Mouse (Mus musculus) kidney, embryonic 15.5 days (tissue): ENCODE data around the gene A630001G21Rik. TPM values are rescaled to one million over a fixed set of nuclear protein-coding genes. Genes with fewer than 3 reads are reported as not detected.

Experiments
- ATAC-seq: fragments of 200-750 bp; cut with Nextera tagmentation; replicated peaks from 2 replicates; pipeline ENCODE4 v1.8.0; 2017; ENCODE audit warnings: moderate TSS enrichment; ENCODE audit not compliant: low FRiP score
- H3K27ac ChIP-seq: fragments of 300-500 bp; sonication (generic); 2 replicates; pipeline ENCODE4 v1.5.1; 2015; ENCODE audit warnings: mild to moderate bottlenecking, inconsistent platforms
- H3K27me3 ChIP-seq: fragments of 300-500 bp; sonication (generic); 2 replicates; pipeline ENCODE4 v1.6.1; 2015; ENCODE audit warnings: inconsistent platforms
- H3K36me3 ChIP-seq: fragments of 300-500 bp; sonication (generic); 2 replicates; pipeline ENCODE4 v1.6.1; 2015; ENCODE audit warnings: inconsistent platforms
- H3K4me1 ChIP-seq: fragments of 300-500 bp; sonication (generic); 2 replicates; pipeline ENCODE4 v1.6.1; 2015; ENCODE audit warnings: inconsistent platforms
- H3K4me2 ChIP-seq: fragments of 300-500 bp; sonication (generic); 2 replicates; pipeline ENCODE4 v1.6.1; 2015; ENCODE audit warnings: moderate library complexity, mild to moderate bottlenecking, inconsistent platforms
- H3K4me3 ChIP-seq: fragments of 300-500 bp; sonication (generic); replicated peaks from 2 replicates; pipeline ENCODE4 v1.5.1; 2015; ENCODE audit warnings: mild to moderate bottlenecking, inconsistent platforms
- H3K9ac ChIP-seq: fragments of 300-500 bp; sonication (generic); 2 replicates; pipeline ENCODE4 v1.6.1; 2015; ENCODE audit warnings: mild to moderate bottlenecking, inconsistent platforms
- H3K9me3 ChIP-seq: fragments of 300-500 bp; sonication (generic); replicated peaks from 2 replicates; pipeline ENCODE4 v1.6.1; 2016; ENCODE audit warnings: inconsistent platforms
- WGBS: fragments of 180-500 bp; shearing (Covaris S2); methylation state at CpG from one replicate; pipeline ENCODE4 v1.1.7; 2015; ENCODE audit warnings: mixed read lengths; 5-methylcytosine and 5-hydroxymethylcytosine counted together
- polyA plus RNA-seq: library from polyadenylated mRNA; unstranded; fragments of >200 nt; fragmentation: Nextera tagmentation; extraction: Ambion mirVana; gene quantifications from 2 replicates; pipeline ENCODE4 v1.2.1, GENCODE M21; 2015

Gene A630001G21Rik
- polyA plus RNA-seq, 1 experiment from 2014 or later: 1.1 TPM

GRCm38 (mm10) chr1:85720220-85720893 lies 58.1 kb downstream of the A630001G21Rik start:
- 0 out of 2 replicates have a peak, but pooled peaks cover 3% of the 10 kb centered on the region for H3K4me1 ChIP-seq

DNA sequence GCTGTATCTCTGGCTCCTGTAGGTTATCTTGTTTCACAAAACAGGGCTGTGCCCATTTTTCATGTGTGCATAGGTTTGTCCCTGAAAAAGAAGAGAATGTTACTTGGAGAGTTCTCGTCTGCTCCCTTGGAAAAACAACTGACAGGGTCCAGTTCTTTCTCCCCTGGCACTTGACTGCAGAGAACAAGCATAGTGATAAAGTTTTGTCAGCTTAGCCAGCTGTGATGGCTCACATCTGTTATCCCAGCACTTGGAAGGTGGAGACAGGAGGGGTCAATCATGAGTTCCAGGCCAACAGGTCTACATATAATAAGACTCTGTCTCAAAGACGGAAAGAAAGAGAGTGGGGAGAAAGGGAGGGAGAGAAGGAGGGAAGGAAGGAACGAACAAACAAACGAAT lies 59.4 kb downstream of the A630001G21Rik start:
- Histone ChIP-seq H3K27ac (no peak overlapping the region), H3K9me3 (no peaks in the 10 kb centered on the region), H3K9ac (no peak overlapping the region), H3K4me3 (no peak overlapping the region), H3K4me2 (no peak overlapping the region), H3K27me3 (no peaks in the 10 kb centered on the region), H3K36me3 (no peaks in the 10 kb centered on the region), H3K4me1 (0 out of 2 replicates have a peak, but pooled peaks cover 3% of the 10 kb centered on the region)
- 41% methylated on average over 4 of the region's 4 CpGs for WGBS
- ATAC-seq: no peak

More at GRCm38 (mm10) chr1:85720220-85720893, 58.1 kb downstream of the A630001G21Rik start:
- H3K36me3 ChIP-seq: no peaks in the 10 kb centered on the region
- no peak overlapping the region for H3K4me3 ChIP-seq
- no peak overlapping the region for H3K9ac ChIP-seq
- H3K27ac ChIP-seq: no peak overlapping the region
- H3K27me3 ChIP-seq: no peaks in the 10 kb centered on the region
- no peak overlapping the region for H3K4me2 ChIP-seq
- H3K9me3 ChIP-seq: no peaks in the 10 kb centered on the region
- WGBS: 71% methylated on average over 10 of the region's 10 CpGs
- no peak; the same call in 1 of the 2 replicates for ATAC-seq

DNA sequence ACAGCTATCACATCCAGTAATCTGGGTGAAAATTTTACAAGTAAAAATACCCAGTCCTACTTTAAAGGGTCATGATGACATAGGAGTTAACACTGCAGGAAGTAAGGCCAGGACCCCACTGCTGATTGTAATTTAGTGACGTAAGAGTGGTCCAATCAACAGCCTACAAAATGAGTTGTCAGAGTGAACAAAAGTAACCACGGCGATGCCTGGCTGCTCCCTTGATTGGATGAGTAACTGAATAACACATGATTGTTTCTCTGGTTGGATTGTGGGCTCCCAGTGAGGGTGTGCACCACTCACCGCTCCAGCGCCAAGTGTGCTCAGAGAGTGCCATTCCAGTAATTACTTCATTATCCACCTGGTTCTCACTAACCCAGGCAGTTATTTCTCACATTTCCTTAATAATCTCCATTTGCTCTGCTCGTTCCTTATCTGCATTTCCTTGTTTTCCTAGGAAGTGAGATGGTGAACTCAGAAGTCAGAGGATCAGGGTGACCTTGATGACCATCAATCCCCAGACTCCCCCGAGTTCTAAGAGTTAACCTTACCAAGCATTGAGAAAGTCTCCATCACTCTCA lies 61.9 kb downstream of the A630001G21Rik start:
- WGBS: 61% methylated on average over 7 of the region's 7 CpGs
- no peak overlapping the region for H3K4me2 ChIP-seq
- no peak for ATAC-seq
- no peak overlapping the region for H3K4me3 ChIP-seq
- no peaks in the 10 kb centered on the region for H3K27me3 ChIP-seq
- no peak overlapping the region for H3K27ac ChIP-seq
- no peak overlapping the region for H3K9ac ChIP-seq
- H3K9me3 ChIP-seq: no peaks in the 10 kb centered on the region
- no peaks in the 10 kb centered on the region for H3K36me3 ChIP-seq
- 0 out of 2 replicates have a peak, but pooled peaks cover 3% of the 10 kb centered on the region for H3K4me1 ChIP-seq

DNA sequence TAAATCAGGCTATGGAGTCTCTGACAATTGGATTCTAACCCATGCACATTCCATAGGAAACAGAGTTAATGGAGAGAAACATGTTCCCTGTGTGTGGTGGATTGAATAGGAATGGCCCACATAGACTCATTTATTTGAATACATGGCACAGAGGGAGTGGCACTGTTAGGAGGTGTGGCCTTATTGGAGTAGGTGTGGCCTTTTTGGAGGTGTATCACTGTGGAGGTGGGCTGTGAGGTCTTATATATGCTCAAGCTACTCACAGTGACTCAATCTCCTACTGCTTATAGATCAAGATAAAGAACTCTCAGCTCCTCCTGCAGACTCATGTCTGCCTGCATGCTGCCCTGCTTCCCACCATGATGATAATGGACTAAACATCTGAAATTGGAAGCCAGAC lies 63.9 kb downstream of the A630001G21Rik start:
- H3K4me1 ChIP-seq: 0 out of 2 replicates have a peak, but pooled peaks cover 3% of the 10 kb centered on the region
- no peak overlapping the region for H3K27ac ChIP-seq
- no peaks in the 10 kb centered on the region for H3K36me3 ChIP-seq
- no peaks in the 10 kb centered on the region for H3K27me3 ChIP-seq
- no peak for ATAC-seq
- no peak overlapping the region for H3K4me3 ChIP-seq
- no peak overlapping the region for H3K4me2 ChIP-seq
- no peak overlapping the region for H3K9ac ChIP-seq
- H3K9me3 ChIP-seq: no peaks in the 10 kb centered on the region

DNA sequence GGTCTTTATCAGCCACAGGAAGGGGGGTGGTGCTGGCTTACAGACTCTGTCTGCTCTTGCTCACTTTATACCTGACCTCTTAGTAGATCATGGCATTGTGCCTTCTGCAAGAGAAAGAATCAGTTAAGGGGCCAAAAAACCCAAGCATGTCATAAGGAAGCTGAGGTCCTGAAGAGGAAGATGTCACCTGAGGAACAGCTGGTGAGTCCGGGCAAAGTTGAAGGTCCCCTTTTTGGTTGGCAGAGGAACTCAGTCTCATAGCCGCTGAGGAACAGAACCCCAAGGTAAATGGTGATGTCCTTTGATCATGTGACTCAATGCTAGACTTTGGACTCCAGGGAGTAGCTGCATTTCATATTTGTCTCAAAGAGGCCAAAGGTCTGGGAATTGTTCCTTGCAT lies 71.7 kb downstream of the A630001G21Rik start:
- no peak overlapping the region for H3K9ac ChIP-seq
- H3K27me3 ChIP-seq: no peaks in the 10 kb centered on the region
- WGBS: 86% methylated on average over 2 of the region's 2 CpGs
- 0 out of 2 replicates have a peak, but pooled peaks cover 2% of the 10 kb centered on the region for H3K4me1 ChIP-seq
- no peak for ATAC-seq
- H3K9me3 ChIP-seq: no peaks in the 10 kb centered on the region
- H3K4me3 ChIP-seq: no peak overlapping the region
- no peak overlapping the region for H3K4me2 ChIP-seq
- H3K36me3 ChIP-seq: no peaks in the 10 kb centered on the region
- H3K27ac ChIP-seq: no peak overlapping the region

GRCm38 (mm10) chr1:85705552-85705951 lies 72.9 kb downstream of the A630001G21Rik start:
- Histone ChIP-seq H3K27ac (no peak overlapping the region), H3K27me3 (no peaks in the 10 kb centered on the region), H3K9ac (no peak overlapping the region), H3K4me3 (no peak overlapping the region), H3K4me1 (0 out of 2 replicates have a peak, but pooled peaks cover 2% of the 10 kb centered on the region), H3K9me3 (no peaks in the 10 kb centered on the region), H3K4me2 (no peak overlapping the region), H3K36me3 (no peaks in the 10 kb centered on the region)
- 94% methylated on average over 1 of the region's 1 CpGs for WGBS
- ATAC-seq: no peak

DNA sequence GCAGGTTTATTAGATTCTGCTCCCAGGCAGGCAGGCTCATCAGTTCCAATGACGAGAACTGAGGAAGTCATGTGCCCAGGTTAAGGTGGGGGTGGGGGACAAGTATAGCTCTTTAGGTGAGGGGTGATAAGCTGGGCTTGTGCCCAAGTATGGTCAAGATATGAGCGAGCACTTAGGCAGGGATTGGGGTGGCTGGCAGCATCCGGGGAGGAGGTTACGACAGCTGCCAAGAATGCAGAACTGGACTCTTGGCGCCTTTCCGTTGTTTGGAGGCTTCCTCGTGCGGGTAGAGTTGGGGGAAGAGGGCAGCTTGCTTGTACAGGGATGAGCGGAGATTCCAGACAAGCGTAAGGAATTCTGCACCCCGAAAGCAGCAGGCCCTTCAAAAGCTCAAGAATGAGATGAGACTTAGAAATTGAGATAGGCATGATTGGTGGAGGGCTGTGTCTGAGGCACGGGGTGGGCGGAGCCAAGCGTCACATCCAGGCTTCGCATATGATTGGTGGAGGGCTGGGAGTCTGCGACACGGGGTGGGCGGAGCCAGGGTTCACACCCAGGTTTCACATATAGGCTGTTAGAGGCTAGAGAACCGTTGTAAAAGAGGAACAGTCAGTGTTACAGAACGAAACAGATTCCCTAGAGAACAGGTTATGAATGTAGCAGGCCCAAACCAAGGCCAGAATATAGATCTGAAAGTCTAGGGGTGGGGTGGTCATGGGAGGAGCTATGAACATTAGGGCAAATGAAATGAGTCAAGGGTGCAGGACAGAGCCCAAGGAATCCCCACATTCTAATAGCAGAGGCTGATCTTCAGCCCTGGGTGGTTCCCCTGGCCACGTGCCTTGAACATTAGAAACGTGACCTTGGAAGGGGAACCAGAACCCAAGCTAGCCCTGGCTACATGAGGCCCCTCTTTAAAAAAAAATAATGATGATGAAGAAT lies 74.9 kb downstream of the A630001G21Rik start:
- Histone ChIP-seq H3K4me1 (0 out of 2 replicates have a peak, but pooled peaks cover 2% of the 10 kb centered on the region), H3K27me3 (no peaks in the 10 kb centered on the region), H3K4me3 (peak overlapping the region; percentile 40), H3K27ac (no peak overlapping the region), H3K36me3 (no peaks in the 10 kb centered on the region), H3K4me2 (peak overlapping the region; percentile 62), H3K9ac (0 out of 2 replicates have a peak overlapping the region, but pooled peaks have one; percentile 5), H3K9me3 (no peaks in the 10 kb centered on the region)
- 20% methylated on average over 22 of the region's 22 CpGs for WGBS
- ATAC-seq: peak; percentile 98

DNA sequence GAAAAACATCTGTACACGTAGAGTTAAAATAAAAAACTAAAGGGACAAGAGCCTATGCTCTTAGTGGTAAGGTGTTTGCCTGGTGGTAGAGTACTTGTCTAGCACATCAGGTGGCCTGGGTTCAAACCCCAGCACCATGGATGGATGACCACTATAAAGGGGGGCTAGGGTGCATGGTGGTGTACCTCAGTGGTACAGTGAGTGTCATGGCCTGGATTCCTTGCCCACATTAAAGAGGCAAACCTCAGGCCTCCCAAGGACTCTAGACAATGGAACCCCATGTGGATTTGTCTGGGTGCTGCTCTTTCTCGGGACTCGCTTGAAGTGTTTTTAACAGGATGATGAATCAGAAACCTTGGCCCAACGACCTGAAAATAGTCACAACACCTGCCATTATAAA lies 75.9 kb downstream of the A630001G21Rik start:
- ATAC-seq: no peak
- Histone ChIP-seq H3K4me3 (no peak overlapping the region), H3K9ac (no peak overlapping the region), H3K27me3 (no peaks in the 10 kb centered on the region), H3K4me1 (0 out of 2 replicates have a peak, but pooled peaks cover 2% of the 10 kb centered on the region), H3K9me3 (no peaks in the 10 kb centered on the region), H3K27ac (no peak overlapping the region), H3K4me2 (no peak overlapping the region), H3K36me3 (no peaks in the 10 kb centered on the region)
- WGBS: 71% methylated on average over 4 of the region's 4 CpGs

DNA sequence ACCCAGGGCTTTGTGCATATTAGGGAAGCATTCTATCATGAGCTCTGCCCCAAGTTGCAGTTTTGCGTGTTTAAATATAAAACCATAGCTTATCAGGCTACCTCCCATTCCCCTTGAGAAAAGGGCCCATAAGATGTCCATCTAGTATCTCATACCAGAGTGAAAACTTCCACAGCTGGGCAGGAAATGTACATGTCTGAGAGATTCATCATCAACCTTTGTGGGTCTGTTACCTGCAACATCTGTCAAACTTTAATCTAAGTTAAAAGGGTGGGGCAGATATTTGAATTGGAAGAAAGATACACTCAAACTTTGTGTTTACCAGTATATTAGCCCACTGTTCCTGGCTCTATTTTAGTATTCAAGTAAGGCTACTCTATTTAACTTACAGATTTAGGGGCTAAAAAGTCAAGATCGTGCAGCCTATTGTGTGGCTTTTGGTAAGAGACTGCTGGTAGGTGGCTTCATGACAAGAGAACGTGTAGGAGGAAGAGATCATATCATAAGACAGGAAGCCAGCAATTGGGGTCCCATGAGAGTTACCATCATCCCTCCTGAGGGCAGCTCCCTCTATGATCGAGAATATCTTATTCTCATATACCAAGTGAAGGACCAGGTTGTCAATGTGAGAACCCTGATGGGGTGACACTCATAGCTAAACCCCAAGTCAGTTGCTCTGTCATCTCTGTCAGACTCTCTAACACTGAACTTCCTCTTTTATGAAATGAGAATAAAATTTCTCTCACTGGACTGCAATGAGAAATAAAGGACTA lies 80.5 kb downstream of the A630001G21Rik start:
- Histone ChIP-seq H3K36me3 (no peaks in the 10 kb centered on the region), H3K9ac (no peak overlapping the region), H3K4me1 (no peaks in the 10 kb centered on the region), H3K27ac (no peak overlapping the region), H3K27me3 (no peaks in the 10 kb centered on the region), H3K4me3 (no peak overlapping the region), H3K9me3 (no peaks in the 10 kb centered on the region), H3K4me2 (no peak overlapping the region)
- ATAC-seq: no peak
- WGBS: 85% methylated on average over 4 of the region's 4 CpGs

DNA sequence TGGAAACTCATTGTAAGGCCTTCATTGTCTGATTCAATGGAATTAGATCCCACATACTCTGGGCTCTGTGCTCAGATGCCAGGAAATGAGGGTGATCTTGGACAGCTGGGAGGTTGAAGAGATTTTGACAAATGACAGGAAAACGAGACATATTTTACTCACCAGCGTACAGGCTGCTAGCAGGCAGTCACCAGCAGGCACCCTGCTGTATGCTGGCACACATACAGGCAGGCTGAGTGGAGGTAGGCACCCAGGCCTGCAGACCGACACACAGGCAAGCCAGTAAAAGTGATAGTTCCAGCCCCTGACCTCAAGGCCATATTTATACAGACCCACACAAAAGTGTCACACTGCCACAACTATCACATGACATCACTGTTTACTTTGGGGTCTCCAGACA lies 82.8 kb downstream of the A630001G21Rik start:
- H3K9me3 ChIP-seq: no peaks in the 10 kb centered on the region
- no peaks in the 10 kb centered on the region for H3K36me3 ChIP-seq
- no peak overlapping the region for H3K4me2 ChIP-seq
- 51% methylated on average over 3 of the region's 3 CpGs for WGBS
- H3K27ac ChIP-seq: no peak overlapping the region
- no peak overlapping the region for H3K4me3 ChIP-seq
- H3K4me1 ChIP-seq: no peaks in the 10 kb centered on the region
- no peak for ATAC-seq
- H3K27me3 ChIP-seq: no peaks in the 10 kb centered on the region
- no peak overlapping the region for H3K9ac ChIP-seq

DNA sequence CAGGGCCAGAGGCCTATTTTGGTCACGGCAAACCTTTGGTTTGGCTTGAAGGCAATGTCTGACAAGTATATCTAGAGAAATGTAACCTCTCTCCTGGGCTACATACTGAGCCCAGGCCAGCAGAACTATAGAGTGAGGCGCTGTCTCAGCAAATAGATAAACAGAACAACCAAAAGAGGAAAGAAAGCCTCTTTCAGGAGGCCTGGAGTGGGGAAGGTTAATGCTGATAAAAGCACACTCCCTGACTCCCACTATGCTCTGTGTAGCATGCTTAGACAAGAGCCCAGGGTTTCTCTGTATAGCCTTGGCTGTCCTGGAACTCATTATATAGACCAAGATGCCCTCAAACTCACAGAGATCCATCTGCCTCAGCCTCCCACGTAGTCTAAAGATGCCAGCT lies 85.2 kb downstream of the A630001G21Rik start:
- Histone ChIP-seq H3K27me3 (no peaks in the 10 kb centered on the region), H3K9me3 (no peaks in the 10 kb centered on the region), H3K4me2 (no peak overlapping the region), H3K36me3 (no peaks in the 10 kb centered on the region), H3K9ac (no peak overlapping the region), H3K4me1 (no peaks in the 10 kb centered on the region), H3K4me3 (no peak overlapping the region), H3K27ac (no peak overlapping the region)
- WGBS: 75% methylated on average over 3 of the region's 3 CpGs
- no peak for ATAC-seq
